Mouse (Mus musculus): ENCODE results near the gene Pip4k2b. TPM values are rescaled to one million over a fixed set of nuclear protein-coding genes. Genes with fewer than 3 reads are reported as not detected.
A peak's percentile ranks its signal among the peaks of the same experiment; 100 is the strongest.
"Not testable (repeated sequence)": the region's sequence is repeated elsewhere in the genome, so short reads cannot be mapped to it uniquely, and the experiment has no call there.

Gene Pip4k2b
- polyA plus RNA-seq (2014; fragmentation: Nextera tagmentation; extraction: Ambion mirVana), result 1.3 and 2.3 TPM in 2 replicates

- TF ChIP-seq CTCF (IDR thresholded peaks at IDR 0.05; ENCODE audit: low read depth), result no peak
- Histone ChIP-seq H3K4me2 (peak within 1 kb of the TSS; percentile 87), H3K4me1 (ENCODE audit: insufficient read depth) (peaks cover 10% of the 10 kb centered on the region; the same call in 1 of the 2 replicates), H3K36me3 (ENCODE audit: insufficient read depth) (peaks cover 36% of the 10 kb centered on the region), H3K27me3 (ENCODE audit: insufficient read depth, low read length) (no peaks in the 10 kb centered on the region), H3K27ac (ENCODE audit: low read depth) (peak within 1 kb of the TSS; percentile 89), H3K9me3 (ENCODE audit: low read depth, low read length) (no peaks in the 10 kb centered on the region), H3K9ac (peak within 1 kb of the TSS; percentile 81), H3K4me3 (ENCODE audit: low read depth, low read length) (peak within 1 kb of the TSS; percentile 81)
- DNase-seq, result no peak
- WGBS, result under 1% methylated on average over 55 of the region's 63 CpGs
- ATAC-seq (ENCODE audit: insufficient read depth), result peak; percentile 23
These were observed at the start of gene Pip4k2b for GRCm38 (mm10) chr11:97744063-97744717. Pip4k2b (minus strand) TSS chr11:97744704.

GRCm38 (mm10) chr11:97793165-97793564, 48.7 kb upstream of the Pip4k2b start:
- no peaks in the 10 kb centered on the region for H3K36me3 ChIP-seq (ENCODE audit: insufficient read depth)
- DNase-seq (peak; percentile 88), ATAC-seq (ENCODE audit: insufficient read depth) (no peak)
- no peaks in the 10 kb centered on the region for H3K9me3 ChIP-seq (ENCODE audit: low read depth, low read length)
- no peaks in the 10 kb centered on the region for H3K27me3 ChIP-seq (ENCODE audit: insufficient read depth, low read length)
- no peak overlapping the region for H3K4me3 ChIP-seq (ENCODE audit: low read depth, low read length)
- H3K27ac ChIP-seq (ENCODE audit: low read depth), result no peak overlapping the region
- H3K4me2 ChIP-seq, result no peak overlapping the region
- peak; percentile 74 for TF ChIP-seq CTCF (IDR thresholded peaks at IDR 0.05; ENCODE audit: low read depth)
- WGBS, result 6% methylated on average over 2 of the region's 2 CpGs
- no peaks in the 10 kb centered on the region; the same call in 1 of the 2 replicates for H3K4me1 ChIP-seq (ENCODE audit: insufficient read depth)
- H3K9ac ChIP-seq, result no peak overlapping the region

GRCm38 (mm10) chr11:97790778-97791438, 46.4 kb upstream of the Pip4k2b start:
- ATAC-seq (ENCODE audit: insufficient read depth), result not testable (repeated sequence)
- WGBS, result 81% methylated on average over 2 of the region's 2 CpGs

GRCm38 (mm10) chr11:97789727-97790126, 45.2 kb upstream of the Pip4k2b start:
- ATAC-seq (ENCODE audit: insufficient read depth) (no peak), DNase-seq (no peak)
- 80% methylated on average over 5 of the region's 5 CpGs for WGBS
- Histone ChIP-seq H3K36me3 (ENCODE audit: insufficient read depth) (no peaks in the 10 kb centered on the region), H3K27ac (ENCODE audit: low read depth) (no peak overlapping the region), H3K4me1 (ENCODE audit: insufficient read depth) (no peaks in the 10 kb centered on the region), H3K9ac (no peak overlapping the region), H3K4me3 (ENCODE audit: low read depth, low read length) (no peak overlapping the region), H3K9me3 (ENCODE audit: low read depth, low read length) (no peaks in the 10 kb centered on the region), H3K4me2 (no peak overlapping the region), H3K27me3 (ENCODE audit: insufficient read depth, low read length) (no peaks in the 10 kb centered on the region)
- TF ChIP-seq CTCF (IDR thresholded peaks at IDR 0.05; ENCODE audit: low read depth), result no peak

More at GRCm38 (mm10) chr11:97790778-97791438, 46.4 kb upstream of the Pip4k2b start:
- not testable (repeated sequence) for H3K9me3 ChIP-seq (ENCODE audit: low read depth, low read length); H3K4me3 ChIP-seq (ENCODE audit: low read depth, low read length); H3K4me1 ChIP-seq (ENCODE audit: insufficient read depth); DNase-seq; H3K9ac ChIP-seq; H3K4me2 ChIP-seq; H3K27me3 ChIP-seq (ENCODE audit: insufficient read depth, low read length); H3K36me3 ChIP-seq (ENCODE audit: insufficient read depth); H3K27ac ChIP-seq (ENCODE audit: low read depth)

- Histone ChIP-seq H3K9me3 (ENCODE audit: low read depth, low read length) (no peaks in the 10 kb centered on the region), H3K4me1 (ENCODE audit: insufficient read depth) (no peaks in the 10 kb centered on the region), H3K36me3 (ENCODE audit: insufficient read depth) (no peaks in the 10 kb centered on the region), H3K27ac (ENCODE audit: low read depth) (no peak overlapping the region), H3K27me3 (ENCODE audit: insufficient read depth, low read length) (no peaks in the 10 kb centered on the region), H3K4me2 (no peak overlapping the region), H3K9ac (no peak overlapping the region), H3K4me3 (ENCODE audit: low read depth, low read length) (no peak overlapping the region)
- no peak for TF ChIP-seq CTCF (IDR thresholded peaks at IDR 0.05; ENCODE audit: low read depth)
- DNase-seq, result no peak
- ATAC-seq (ENCODE audit: insufficient read depth), result no peak
- WGBS, result 92% methylated on average over 3 of the region's 3 CpGs
These were observed 43.5 kb upstream of the Pip4k2b start for GRCm38 (mm10) chr11:97787961-97788360.

- H3K9me3 ChIP-seq (ENCODE audit: low read depth, low read length), result no peaks in the 10 kb centered on the region
- H3K36me3 ChIP-seq (ENCODE audit: insufficient read depth), result peaks cover 38% of the 10 kb centered on the region
- H3K27ac ChIP-seq (ENCODE audit: low read depth), result peak overlapping the region; percentile 72; the same call in 1 of the 2 replicates
- H3K4me3 ChIP-seq (ENCODE audit: low read depth, low read length), result peak overlapping the region; percentile 95
- peak overlapping the region; percentile 68 for H3K4me2 ChIP-seq
- H3K4me1 ChIP-seq (ENCODE audit: insufficient read depth), result peaks cover 12% of the 10 kb centered on the region; the same call in 1 of the 2 replicates
- ATAC-seq (ENCODE audit: insufficient read depth) (no peak), DNase-seq (no peak)
- no peak for TF ChIP-seq CTCF (IDR thresholded peaks at IDR 0.05; ENCODE audit: low read depth)
- no peaks in the 10 kb centered on the region for H3K27me3 ChIP-seq (ENCODE audit: insufficient read depth, low read length)
- WGBS, result under 1% methylated on average over 10 of the region's 10 CpGs
- H3K9ac ChIP-seq, result peak overlapping the region; percentile 100
These were observed 38.0 kb upstream of the Pip4k2b start for GRCm38 (mm10) chr11:97782564-97782895.

- Histone ChIP-seq H3K9ac (peak within 1 kb of the TSS; percentile 100), H3K4me2 (peak within 1 kb of the TSS; percentile 76), H3K36me3 (ENCODE audit: insufficient read depth) (peaks cover 44% of the 10 kb centered on the region), H3K4me1 (ENCODE audit: insufficient read depth) (peaks cover 12% of the 10 kb centered on the region; the same call in 1 of the 2 replicates), H3K27me3 (ENCODE audit: insufficient read depth, low read length) (no peaks in the 10 kb centered on the region), H3K4me3 (ENCODE audit: low read depth, low read length) (peak within 1 kb of the TSS; percentile 95), H3K9me3 (ENCODE audit: low read depth, low read length) (no peaks in the 10 kb centered on the region), H3K27ac (ENCODE audit: low read depth) (peak within 1 kb of the TSS; percentile 92)
- no peak for TF ChIP-seq CTCF (IDR thresholded peaks at IDR 0.05; ENCODE audit: low read depth)
- ATAC-seq (ENCODE audit: insufficient read depth) (peak; percentile 89), DNase-seq (peak; percentile 100)
- WGBS, result under 1% methylated on average over 67 of the region's 67 CpGs
These were observed 37.5 kb upstream of the Pip4k2b start, which contains the start of gene Rpl23 for GRCm38 (mm10) chr11:97781832-97782563. Rpl23 (minus strand) TSS chr11:97782437.
